Mouse (Mus musculus) stomach, postnatal 0 days (tissue): ENCODE data around the gene Actn1.

Experiments used
- CTCF ChIP-seq: IDR thresholded peaks from 2 replicates; pipeline ENCODE4 v1.5.1; 2016; ENCODE audit warnings: antibody characterized with exemption, low read depth, mild to moderate bottlenecking, moderate library complexity
- EP300 ChIP-seq: optimal IDR thresholded peaks from 2 replicates; pipeline ENCODE3; 2016; ENCODE audit warnings: antibody characterized with exemption

DNA sequence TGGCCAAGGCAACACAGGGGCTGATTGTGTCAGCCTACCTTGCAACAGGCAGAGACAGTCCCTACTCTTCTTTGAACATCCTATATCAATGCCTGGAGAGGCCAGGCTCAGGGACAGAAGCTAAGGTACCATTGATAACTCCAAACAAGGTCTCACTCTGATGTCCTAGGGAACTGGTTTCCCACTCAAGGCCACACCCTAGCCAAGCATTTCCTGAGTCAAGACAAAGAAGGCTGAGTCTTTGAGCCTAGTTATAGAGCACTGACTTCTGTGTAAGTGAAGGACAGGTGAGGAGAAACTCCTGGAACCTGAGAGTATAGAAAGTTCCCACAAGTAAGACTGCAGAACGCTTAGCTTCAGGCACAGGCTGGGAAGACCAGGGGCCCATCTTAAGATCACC is 15.4 kb downstream of the Actn1 start:
- TF ChIP-seq CTCF = no peak
- no peak for TF ChIP-seq EP300
